Mouse (Mus musculus): ENCODE results near the gene Fbxl5. TPM values are rescaled to one million over a fixed set of nuclear protein-coding genes. Genes with fewer than 3 reads are reported as not detected.

Gene Fbxl5
- polyA plus RNA-seq, 1 experiment, result 23.1 TPM

- DNase-seq (ENCODE audit: low read depth, low spot score), result no peak
- WGBS, result 43% methylated on average over 5 of the region's 5 CpGs
Observed at GRCm38 (mm10) chr5:43837372-43837771, 15.9 kb upstream of the Fbxl5 start.

GRCm38 (mm10) chr5:43836590-43836989 is 15.2 kb upstream of the Fbxl5 start:
- DNase-seq (ENCODE audit: low read depth, low spot score), result no peak
- 77% methylated on average over 7 of the region's 7 CpGs for WGBS

GRCm38 (mm10) chr5:43827366-43827765 is 5.9 kb upstream of the Fbxl5 start:
- DNase-seq (ENCODE audit: low read depth, low spot score), result no peak
- WGBS, result 61% methylated on average over 9 of the region's 9 CpGs

- DNase-seq (ENCODE audit: low read depth, low spot score), result no peak
- 85% methylated on average over 2 of the region's 2 CpGs for WGBS
Observed at GRCm38 (mm10) chr5:43826883-43827282, 5.4 kb upstream of the Fbxl5 start.

GRCm38 (mm10) chr5:43824580-43824979 is 3.1 kb upstream of the Fbxl5 start:
- WGBS, result 37% methylated on average over 3 of the region's 3 CpGs
- peak; percentile 67 for DNase-seq (ENCODE audit: low read depth, low spot score)

- no peak for DNase-seq (ENCODE audit: low read depth, low spot score)
- WGBS, result 56% methylated on average over 3 of the region's 3 CpGs
Observed at GRCm38 (mm10) chr5:43822824-43823223, 1.4 kb upstream of the Fbxl5 start.

GRCm38 (mm10) chr5:43822199-43822598 is 761 bp upstream of the Fbxl5 start:
- WGBS, result 95% methylated on average over 8 of the region's 8 CpGs
- no peak for DNase-seq (ENCODE audit: low read depth, low spot score)

- no peak for DNase-seq (ENCODE audit: low read depth, low spot score)
- 91% methylated on average over 11 of the region's 11 CpGs for WGBS
Observed at GRCm38 (mm10) chr5:43820785-43821184, 653 bp downstream of the Fbxl5 start.

- WGBS, result 71% methylated on average over 12 of the region's 12 CpGs
- no peak for DNase-seq (ENCODE audit: low read depth, low spot score)
Observed at GRCm38 (mm10) chr5:43818695-43819094, 2.7 kb downstream of the Fbxl5 start, which contains the start of gene Bst1. Gene Bst1 (plus strand): TSS chr5:43818885.

GRCm38 (mm10) chr5:43815769-43816168 is 5.7 kb downstream of the Fbxl5 start:
- WGBS, result 43% methylated on average over 1 of the region's 1 CpGs
- DNase-seq (ENCODE audit: low read depth, low spot score), result no peak

- DNase-seq (ENCODE audit: low read depth, low spot score), result no peak
- WGBS, result 92% methylated on average over 2 of the region's 2 CpGs
Observed at GRCm38 (mm10) chr5:43814536-43814935, 6.9 kb downstream of the Fbxl5 start.

GRCm38 (mm10) chr5:43810427-43811062 is 10.9 kb downstream of the Fbxl5 start:
- no peak for DNase-seq (ENCODE audit: low read depth, low spot score)
- WGBS, result 58% methylated on average over 1 of the region's 1 CpGs

- 5% methylated on average over 48 of the region's 48 CpGs for WGBS
- no peak for DNase-seq (ENCODE audit: low read depth, low spot score)
Observed at GRCm38 (mm10) chr5:43807744-43808696, 13.4 kb downstream of the Fbxl5 start.

- WGBS, result 84% methylated on average over 4 of the region's 4 CpGs
Observed at GRCm38 (mm10) chr5:43806914-43807313, 14.5 kb downstream of the Fbxl5 start.

GRCm38 (mm10) chr5:43806340-43806739 is 15.1 kb downstream of the Fbxl5 start:
- 73% methylated on average over 7 of the region's 7 CpGs for WGBS
- DNase-seq (ENCODE audit: low read depth, low spot score), result no peak

More at GRCm38 (mm10) chr5:43806914-43807313, 14.5 kb downstream of the Fbxl5 start:
- no peak for DNase-seq (ENCODE audit: low read depth, low spot score)

- WGBS, result 79% methylated on average over 2 of the region's 2 CpGs
- DNase-seq (ENCODE audit: low read depth, low spot score), result no peak
Observed at GRCm38 (mm10) chr5:43805401-43805800, 16.0 kb downstream of the Fbxl5 start.

- WGBS, result 78% methylated on average over 4 of the region's 4 CpGs
- no peak for DNase-seq (ENCODE audit: low read depth, low spot score)
Observed at GRCm38 (mm10) chr5:43801798-43802197, 19.6 kb downstream of the Fbxl5 start.

GRCm38 (mm10) chr5:43801253-43801652 is 20.2 kb downstream of the Fbxl5 start:
- DNase-seq (ENCODE audit: low read depth, low spot score), result no peak

- DNase-seq (ENCODE audit: low read depth, low spot score), result no peak
- WGBS, result 75% methylated on average over 1 of the region's 1 CpGs
Observed at GRCm38 (mm10) chr5:43800700-43801099, 20.7 kb downstream of the Fbxl5 start.

- 40% methylated on average over 5 of the region's 5 CpGs for WGBS
- DNase-seq (ENCODE audit: low read depth, low spot score), result no peak
Observed at GRCm38 (mm10) chr5:43799530-43799929, 21.9 kb downstream of the Fbxl5 start.

GRCm38 (mm10) chr5:43792354-43792753 is 29.1 kb downstream of the Fbxl5 start:
- no peak for DNase-seq (ENCODE audit: low read depth, low spot score)
- 89% methylated on average over 5 of the region's 5 CpGs for WGBS
